8 mouse cellular contexts compared by ENCODE assay signal in genomic region chr2:156324116-156324588, GRCm38 (mm10). TPM values are rescaled to one million over a fixed set of nuclear protein-coding genes. Genes with fewer than 3 reads are reported as not detected.
DNase-seq lines count a peak whose midpoint lies in the region; ATAC-seq and TF ChIP-seq lines count a peak whose summit lies in the region.

No protein-coding gene starts in this region.

- H3K27me3 ChIP-seq in kidney, adult 2 months (replicated peaks; ENCODE audit: control insufficient read depth, insufficient read depth, low read length), result no peaks in the 10 kb centered on the region
- H3K27me3 ChIP-seq in liver, embryonic 16.5 days (ENCODE audit: control insufficient read depth, insufficient read depth, low read depth, low read length), result no peaks in the 10 kb centered on the region

- ATAC-seq in liver, embryonic 16.5 days (ENCODE audit: low read depth), result peak; percentile 39; the same call in 1 of the 2 replicates

- TF ChIP-seq POLR2A in kidney, adult 2 months (IDR thresholded peaks at IDR 0.05; ENCODE audit: low read depth, low read length), result no peak

- no peak overlapping the region for H3K4me3 ChIP-seq in kidney, adult 2 months (ENCODE audit: insufficient read depth, low read depth, low read length)
- H3K4me3 ChIP-seq in liver, embryonic 16.5 days (ENCODE audit: low read depth, low read length), result no peak overlapping the region

- no peaks in the 10 kb centered on the region for H3K9me3 ChIP-seq in liver, embryonic 16.5 days (replicated peaks; ENCODE audit: control insufficient read depth, low read length)

- H3K27ac ChIP-seq in kidney, adult 2 months (ENCODE audit: insufficient read depth, low read depth, low read length), result peak overlapping the region; percentile 49; the same call in 1 of the 2 replicates
- H3K27ac ChIP-seq in liver, embryonic 16.5 days (ENCODE audit: low read length), result peak overlapping the region; percentile 68

- intact Hi-C loops in heart, postnatal 25 days (cut with DNase I), result no loop called here

- DNase-seq in kidney, adult 2 months, result peak; percentile 53
- no peak for DNase-seq in kidney, postnatal 25 days
- peak; percentile 49 for DNase-seq in c-Kit-positive CD71-positive TER-119-positive erythroid progenitor cells, embryonic 14.5 days (ENCODE audit: low spot score)
- DNase-seq in heart, postnatal 25 days (ENCODE audit: low spot score), result peak; percentile 47
- DNase-seq in skeletal muscle tissue, adult 2 months (ENCODE audit: low read depth, low spot score), result peak; percentile 56
- DNase-seq in retina, postnatal 1 day, result no peak
- no peak for DNase-seq in spleen, postnatal 14 days (ENCODE audit: low spot score in 2 of 2)

- H3K4me2 ChIP-seq in liver, embryonic 16.5 days (ENCODE audit: low read depth, low read length), result peak overlapping the region; percentile 19

- H3K9ac ChIP-seq in liver, embryonic 16.5 days (ENCODE audit: low read depth, low read length), result no peak overlapping the region

- H3K4me1 ChIP-seq in kidney, adult 2 months (ENCODE audit: control insufficient read depth, insufficient read depth, low read length), result no peaks in the 10 kb centered on the region
- H3K4me1 ChIP-seq in liver, embryonic 16.5 days (ENCODE audit: control insufficient read depth, low read depth, low read length), result peaks cover 4% of the 10 kb centered on the region; the same call in 1 of the 2 replicates

- H3K36me3 ChIP-seq in kidney, adult 2 months (ENCODE audit: control insufficient read depth, insufficient read depth, low read length), result no peaks in the 10 kb centered on the region
- no peaks in the 10 kb centered on the region for H3K36me3 ChIP-seq in liver, embryonic 16.5 days (ENCODE audit: control insufficient read depth, insufficient read depth)

- no peak for TF ChIP-seq CTCF in kidney, adult 2 months (conservative IDR thresholded peaks at IDR 0.05; ENCODE audit: insufficient read depth, insufficient read length, low read depth, low read length)

- WGBS in kidney, adult 2 months, result 55% methylated on average over 6 of the region's 6 CpGs
- 14% methylated on average over 6 of the region's 6 CpGs for WGBS in liver, embryonic 16.5 days (ENCODE audit: insufficient replicate concordance)

RNA-seq across cellular contexts. Expression of gene Scand1, which starts 11.6 kb away (rescaled TPM):
- polyA plus RNA-seq in kidney, adult 2 months (2012; rRNA removed), result 154 and 230 TPM in 2 replicates
- total RNA-seq in heart, postnatal 25 days (2021), result 10 to 100 TPM; 76.8 to 80.7 TPM
- polyA plus RNA-seq in liver, embryonic 16.5 days (2015; fragmentation: Nextera tagmentation; extraction: Ambion mirVana), result 20.7 and 21.4 TPM in 2 replicates

RNA-seq across cellular contexts. Expression of gene Cnbd2, which starts 12.1 kb away (rescaled TPM):
- polyA plus RNA-seq in kidney, adult 2 months (2012; rRNA removed), result 2.5 and 2.8 TPM in 2 replicates
- total RNA-seq in heart, postnatal 25 days (2021), result 1 to 10 TPM in 1 of 2 experiments, under 1 TPM in 1; 0.65 to 1.2 TPM
- polyA plus RNA-seq in liver, embryonic 16.5 days (2015; fragmentation: Nextera tagmentation; extraction: Ambion mirVana), result 1.6 and 1.9 TPM in 2 replicates

Comparison
In these comparisons a context has a peak if more than half of its experiments do, and no peak if none do; other contexts are left out.
1. DNase-seq: peak in kidney, adult 2 months (single experiment), c-Kit-positive CD71-positive TER-119-positive erythroid progenitor cells, embryonic 14.5 days (single experiment), heart, postnatal 25 days (single experiment) and skeletal muscle tissue, adult 2 months (single experiment); none in kidney, postnatal 25 days (0 of 2), retina, postnatal 1 day (single experiment) and spleen, postnatal 14 days (0 of 2).